In genomic region chr8:70804481-70805206, GRCm38 (mm10) we compare ENCODE assay signal across 7 mouse cellular contexts. TPM values are rescaled to one million over a fixed set of nuclear protein-coding genes. Genes with fewer than 3 reads are reported as not detected.
A peak's percentile ranks its signal among the peaks of the same experiment; 100 is the strongest.
DNase-seq lines count a peak whose midpoint lies in the region; ATAC-seq lines count a peak whose summit lies in the region.

Gene Mast3, minus strand, starts transcription at chr8:70805054.

- intact Hi-C loops in gastrocnemius, postnatal 36 days (cut with DNase I): no loop called here

- peaks cover 13% of the 10 kb centered on the region for H3K4me1 ChIP-seq in intestine, embryonic 15.5 days (replicated peaks)
- H3K4me1 ChIP-seq in limb, embryonic 11.5 days (ENCODE audit: control insufficient read depth, insufficient read depth, low read length): 0 out of 2 replicates have a peak, but pooled peaks cover 2% of the 10 kb centered on the region
- H3K4me1 ChIP-seq in midbrain, embryonic 13.5 days (replicated peaks): peaks cover 19% of the 10 kb centered on the region

- H3K4me2 ChIP-seq in intestine, embryonic 15.5 days (replicated peaks): peak within 1 kb of the TSS; percentile 96
- peak within 1 kb of the TSS; percentile 78 for H3K4me2 ChIP-seq in limb, embryonic 11.5 days (ENCODE audit: low read depth, severe bottlenecking)
- peak within 1 kb of the TSS; percentile 73 for H3K4me2 ChIP-seq in midbrain, embryonic 13.5 days (replicated peaks)

- H3K4me3 ChIP-seq in intestine, embryonic 15.5 days (replicated peaks): peak within 1 kb of the TSS; percentile 55
- peak within 1 kb of the TSS; percentile 47 for H3K4me3 ChIP-seq in limb, embryonic 11.5 days (ENCODE audit: low read depth, low read length)
- peak within 1 kb of the TSS; percentile 49 for H3K4me3 ChIP-seq in midbrain, embryonic 13.5 days (replicated peaks)

- H3K9me3 ChIP-seq in intestine, embryonic 15.5 days: no peaks in the 10 kb centered on the region
- H3K9me3 ChIP-seq in limb, embryonic 11.5 days (ENCODE audit: control insufficient read depth, low read length): no peaks in the 10 kb centered on the region
- H3K9me3 ChIP-seq in midbrain, embryonic 13.5 days: no peaks in the 10 kb centered on the region

- H3K27me3 ChIP-seq in intestine, embryonic 15.5 days (replicated peaks): peaks cover 19% of the 10 kb centered on the region
- peaks cover 33% of the 10 kb centered on the region for H3K27me3 ChIP-seq in limb, embryonic 11.5 days (ENCODE audit: control insufficient read depth, insufficient read depth, low read length)
- H3K27me3 ChIP-seq in midbrain, embryonic 13.5 days: peaks cover 66% of the 10 kb centered on the region

- WGBS in intestine, embryonic 15.5 days: under 1% methylated on average over 45 of the region's 45 CpGs
- WGBS in limb, embryonic 11.5 days: 1% methylated on average over 45 of the region's 45 CpGs
- under 1% methylated on average over 45 of the region's 45 CpGs for WGBS in midbrain, embryonic 13.5 days

- no peaks in the 10 kb centered on the region for H3K36me3 ChIP-seq in intestine, embryonic 15.5 days
- H3K36me3 ChIP-seq in limb, embryonic 11.5 days (ENCODE audit: control insufficient read depth, insufficient read depth, low read length): no peaks in the 10 kb centered on the region
- H3K36me3 ChIP-seq in midbrain, embryonic 13.5 days: no peaks in the 10 kb centered on the region

- ATAC-seq in activated CD4-positive, CD25-positive, alpha-beta regulatory T cell, adult 4 months: peak; percentile 36
- peak; percentile 92 for ATAC-seq in intestine, embryonic 15.5 days
- ATAC-seq in limb, embryonic 11.5 days (ENCODE audit: insufficient number of reproducible peaks, low FRiP score, low TSS enrichment, low read depth): peak; percentile 80
- ATAC-seq in midbrain, embryonic 13.5 days: peak; percentile 89

- peak within 1 kb of the TSS; percentile 45 for H3K9ac ChIP-seq in intestine, embryonic 15.5 days
- peak within 1 kb of the TSS; percentile 38 for H3K9ac ChIP-seq in limb, embryonic 11.5 days (ENCODE audit: low read length)
- H3K9ac ChIP-seq in midbrain, embryonic 13.5 days (replicated peaks): peak within 1 kb of the TSS; percentile 63

- no peak within 1 kb of the TSS for H3K27ac ChIP-seq in intestine, embryonic 15.5 days
- H3K27ac ChIP-seq in limb, embryonic 11.5 days (replicated peaks; ENCODE audit: low read depth, low read length): no peak within 1 kb of the TSS
- H3K27ac ChIP-seq in midbrain, embryonic 13.5 days: no peak within 1 kb of the TSS

- peak; percentile 90 for DNase-seq in embryo, embryonic 10.5 days (ENCODE audit: low spot score)
- peak; percentile 75 to 86 for DNase-seq in gastrocnemius, postnatal 36 days
- DNase-seq in limb, embryonic 11.5 days (ENCODE audit: low spot score): peak; percentile 87
- peak; percentile 65 for DNase-seq in spleen, adult 12 weeks (ENCODE audit: low spot score)

RNA-seq across cellular contexts. Expression of gene Mast3, which starts in this region (rescaled TPM):
- polyA plus RNA-seq in activated CD4-positive, CD25-positive, alpha-beta regulatory T cell, adult 4 months (2017; shearing (Covaris generic)): 10 to 100 TPM; 19.0 to 19.4 TPM
- 1 to 10 TPM; 2.9 to 4.1 TPM for total RNA-seq in gastrocnemius, postnatal 36 days (2021)
- 13.2 and 16.8 TPM in 2 replicates for polyA plus RNA-seq in intestine, embryonic 15.5 days (2015; fragmentation: Nextera tagmentation; extraction: Ambion mirVana)
- polyA plus RNA-seq in limb, embryonic 11.5 days (2014; fragmentation: Nextera tagmentation; extraction: Ambion mirVana): 11.7 and 14.6 TPM in 2 replicates
- 14.6 and 18.3 TPM in 2 replicates for polyA plus RNA-seq in midbrain, embryonic 13.5 days (2015; fragmentation: Nextera tagmentation; extraction: Ambion mirVana)

Comparison
In these comparisons a context has a peak if more than half of its experiments do, and no peak if none do; other contexts are left out.
1. ATAC-seq: peak in every context shown above with its lines; median percentile 92 in intestine, embryonic 15.5 days; 89 in midbrain, embryonic 13.5 days; 80 in limb, embryonic 11.5 days; 36 in activated CD4-positive, CD25-positive, alpha-beta regulatory T cell, adult 4 months.